Mouse (Mus musculus): ENCODE results near the gene Arhgap29. TPM values are rescaled to one million over a fixed set of nuclear protein-coding genes. Genes with fewer than 3 reads are reported as not detected.
A peak's percentile ranks its signal among the peaks of the same experiment; 100 is the strongest.

Gene Arhgap29
- total RNA-seq, 2 experiments from 2014 or later: 20.5 to 24.4 TPM

DNA sequence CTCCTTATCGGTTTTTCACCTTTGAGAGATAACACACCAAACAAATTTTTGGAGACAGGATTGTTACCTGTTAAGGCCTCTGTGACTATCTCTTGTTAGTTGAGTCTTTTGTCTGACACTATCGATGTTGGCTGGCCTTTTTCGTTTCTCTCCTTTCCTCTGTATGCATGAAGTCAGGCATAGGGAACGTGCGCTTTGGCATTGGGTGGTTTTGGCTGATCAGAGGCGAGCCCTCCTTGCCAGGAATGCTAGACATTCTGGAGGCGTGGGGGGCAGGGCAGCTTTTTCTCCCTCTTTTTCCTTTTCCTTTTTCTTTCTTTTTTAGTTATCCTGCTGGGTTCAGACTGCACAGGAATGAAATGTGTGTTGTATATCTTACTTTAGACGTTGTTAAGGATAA is 16.3 kb downstream of the Arhgap29 start:
- intact Hi-C loops (cut with DNase I): loop anchor here (10.0 kb wide), 1 partner anchor 194 kb away; no protein-coding TSS in a partner anchor
- no peak for DNase-seq (ENCODE audit: extremely low spot score in 1 of 2, low spot score in 2 of 2)
- Histone ChIP-seq H3K27ac (peak overlapping the region; percentile 80), H3K4me3 (peak overlapping the region; percentile 84)
- no peak for TF ChIP-seq CTCF (IDR thresholded peaks at IDR 0.05)

DNA sequence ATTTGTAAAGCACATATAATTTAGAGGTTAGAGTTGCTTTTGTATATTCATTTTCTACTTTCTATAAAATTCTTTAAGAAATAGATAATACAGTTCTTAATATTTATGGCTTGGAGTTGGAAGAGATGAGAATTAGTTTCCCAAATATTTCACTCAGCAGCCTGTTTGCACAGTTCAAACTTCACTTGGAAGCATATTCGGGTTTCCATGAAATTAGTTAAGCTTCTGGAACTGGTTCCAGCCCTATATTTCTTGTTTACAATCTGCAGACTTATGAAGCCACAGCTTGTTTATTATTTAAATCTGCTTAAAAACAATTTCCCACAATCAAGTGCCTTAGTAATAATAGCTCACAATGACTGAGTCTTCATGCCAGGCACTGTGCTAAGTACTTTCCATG is 17.1 kb downstream of the Arhgap29 start:
- no peak for TF ChIP-seq CTCF (IDR thresholded peaks at IDR 0.05)
- no peak for DNase-seq (ENCODE audit: extremely low spot score in 1 of 2, low spot score in 2 of 2)
- Histone ChIP-seq H3K4me3 (peak overlapping the region; percentile 84), H3K27ac (no peak overlapping the region; the same call in 1 of the 2 replicates)
- intact Hi-C loops (cut with DNase I): loop anchor here (10.0 kb wide), 1 partner anchor 195 kb away; no protein-coding TSS in a partner anchor

DNA sequence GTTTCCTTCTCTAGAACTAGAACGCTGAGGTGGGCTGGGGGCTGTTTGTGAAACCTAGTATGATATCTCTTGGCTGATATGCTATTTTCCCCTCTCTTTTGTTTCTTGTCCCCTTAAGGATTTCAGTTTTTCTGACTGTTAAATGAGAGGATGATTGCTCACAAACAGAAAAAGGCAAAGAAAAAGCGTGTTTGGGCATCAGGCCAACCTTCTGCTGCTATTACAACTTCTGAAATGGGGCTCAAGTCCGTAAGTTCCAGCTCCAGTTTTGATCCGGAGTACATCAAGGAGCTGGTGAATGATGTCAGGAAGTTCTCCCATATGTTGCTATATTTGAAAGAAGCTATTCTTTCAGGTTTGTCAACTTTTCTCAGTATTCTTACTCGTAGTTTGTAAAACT is 21.4 kb downstream of the Arhgap29 start:
- intact Hi-C loops (cut with DNase I): no loop called here
- Histone ChIP-seq H3K4me3 (no peak overlapping the region), H3K27ac (no peak overlapping the region)
- no peak for DNase-seq (ENCODE audit: extremely low spot score in 1 of 2, low spot score in 2 of 2)
- no peak for TF ChIP-seq CTCF (IDR thresholded peaks at IDR 0.05)

DNA sequence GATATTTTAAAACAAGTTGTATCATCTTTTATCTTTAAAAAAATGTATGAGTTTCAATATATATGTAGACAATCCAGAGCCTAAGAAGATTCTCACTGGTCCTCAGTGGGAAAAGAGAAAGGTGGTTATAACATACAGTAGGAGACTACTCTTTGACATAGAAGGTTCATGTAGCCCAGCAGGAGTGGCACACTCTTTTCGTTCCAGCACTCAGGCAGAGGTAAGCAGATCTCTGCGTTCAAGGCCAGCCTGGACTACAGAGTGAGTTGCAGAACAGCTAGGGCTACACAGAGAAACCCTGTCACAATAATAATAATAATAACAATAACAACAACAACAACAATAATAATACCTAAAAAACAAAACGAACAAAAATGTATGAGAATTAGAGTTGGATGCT is 23.0 kb downstream of the Arhgap29 start:
- no peak for TF ChIP-seq CTCF (IDR thresholded peaks at IDR 0.05)
- intact Hi-C loops (cut with DNase I): no loop called here
- H3K27ac ChIP-seq: no peak overlapping the region
- DNase-seq (ENCODE audit: extremely low spot score in 1 of 2, low spot score in 2 of 2): no peak
- no peak overlapping the region for H3K4me3 ChIP-seq

DNA sequence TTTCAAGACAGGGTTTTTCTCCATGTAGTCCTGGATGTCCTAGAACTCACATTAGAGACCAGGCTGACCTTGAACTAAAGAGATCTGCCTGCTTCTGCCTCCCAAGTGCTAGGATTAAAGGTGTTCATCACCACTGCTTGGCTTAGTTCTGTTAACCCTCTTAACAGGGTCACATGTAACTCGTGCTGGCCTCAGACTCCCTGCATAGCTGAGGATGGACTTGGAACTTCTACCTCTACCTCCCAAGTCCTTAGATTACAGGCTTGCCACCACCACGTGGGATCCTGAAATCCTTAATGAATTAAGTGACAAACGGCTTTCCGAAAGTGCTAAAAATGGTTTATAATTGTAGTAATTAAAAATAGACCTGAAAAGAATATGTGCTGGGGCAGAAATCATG is 29.0 kb downstream of the Arhgap29 start:
- no peak overlapping the region for H3K4me3 ChIP-seq
- H3K27ac ChIP-seq: no peak overlapping the region
- TF ChIP-seq CTCF (IDR thresholded peaks at IDR 0.05): no peak
- intact Hi-C loops (cut with DNase I): no loop called here
- no peak for DNase-seq (ENCODE audit: extremely low spot score in 1 of 2, low spot score in 2 of 2)

DNA sequence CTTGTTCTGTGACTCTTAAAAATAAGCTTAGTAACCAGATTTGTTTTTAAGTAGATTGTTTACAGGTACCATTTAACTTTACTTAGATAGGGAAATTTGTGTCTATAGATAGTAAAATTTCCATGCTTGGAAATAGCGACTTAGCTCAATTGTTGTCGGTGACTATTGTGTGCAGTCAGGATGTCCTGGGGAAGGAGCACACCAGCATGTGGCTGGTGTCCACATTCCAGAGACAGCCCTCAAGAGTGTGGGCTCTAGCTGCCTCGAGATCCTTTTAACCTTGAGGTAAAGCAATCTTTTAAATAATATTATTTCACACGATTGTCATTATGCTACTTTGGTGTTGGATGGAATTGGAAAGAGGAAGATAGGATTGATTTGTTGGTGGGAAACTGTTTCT is 30.1 kb downstream of the Arhgap29 start:
- intact Hi-C loops (cut with DNase I): no loop called here
- H3K27ac ChIP-seq: no peak overlapping the region
- no peak for DNase-seq (ENCODE audit: extremely low spot score in 1 of 2, low spot score in 2 of 2)
- no peak overlapping the region for H3K4me3 ChIP-seq
- no peak for TF ChIP-seq CTCF (IDR thresholded peaks at IDR 0.05)

DNA sequence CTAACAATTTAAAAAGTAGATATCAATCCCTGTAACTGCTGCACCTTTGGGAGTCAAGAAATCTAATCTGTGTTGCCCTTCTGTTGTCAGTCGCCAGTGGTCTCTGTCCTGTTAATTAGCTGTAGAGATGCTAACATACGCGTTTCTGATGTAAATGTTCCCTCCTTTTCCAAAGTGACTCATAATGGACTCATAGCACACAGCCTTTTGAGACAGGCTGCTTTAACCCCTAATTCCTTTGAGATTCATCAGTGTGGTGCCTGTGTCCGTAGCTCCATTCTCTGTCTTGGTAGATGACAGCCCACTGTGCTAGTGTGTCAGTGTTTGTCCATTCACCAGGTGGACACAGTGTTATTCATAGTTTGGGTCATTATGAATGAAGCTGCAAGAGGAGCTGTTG is 42.8 kb downstream of the Arhgap29 start:
- H3K27ac ChIP-seq: no peak overlapping the region
- DNase-seq (ENCODE audit: extremely low spot score in 1 of 2, low spot score in 2 of 2): no peak
- no peak for TF ChIP-seq CTCF (IDR thresholded peaks at IDR 0.05)
- intact Hi-C loops (cut with DNase I): no loop called here
- no peak overlapping the region for H3K4me3 ChIP-seq

DNA sequence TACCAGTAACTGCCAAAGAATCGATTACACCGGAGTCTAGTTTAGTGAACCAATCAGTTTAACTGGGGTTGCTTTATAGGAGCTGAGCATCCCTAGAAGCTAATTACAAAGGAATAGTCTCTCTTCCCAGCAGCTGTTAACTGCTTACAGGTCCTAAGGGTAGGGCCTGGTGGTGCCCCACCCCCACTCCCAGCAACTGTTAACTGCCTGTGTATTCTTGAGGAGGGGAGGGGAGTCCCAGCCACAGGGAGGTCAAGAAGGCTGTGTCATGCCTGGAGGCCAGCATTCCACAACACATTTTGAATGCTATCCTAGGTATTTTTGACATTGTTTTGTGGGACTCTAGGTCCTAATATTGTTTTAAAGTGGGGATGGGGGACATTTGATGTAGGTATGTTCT is 47.6 kb downstream of the Arhgap29 start:
- Histone ChIP-seq H3K4me3 (no peak overlapping the region), H3K27ac (no peak overlapping the region)
- DNase-seq (ENCODE audit: extremely low spot score in 1 of 2, low spot score in 2 of 2): no peak
- intact Hi-C loops (cut with DNase I): no loop called here
- TF ChIP-seq CTCF (IDR thresholded peaks at IDR 0.05): no peak

DNA sequence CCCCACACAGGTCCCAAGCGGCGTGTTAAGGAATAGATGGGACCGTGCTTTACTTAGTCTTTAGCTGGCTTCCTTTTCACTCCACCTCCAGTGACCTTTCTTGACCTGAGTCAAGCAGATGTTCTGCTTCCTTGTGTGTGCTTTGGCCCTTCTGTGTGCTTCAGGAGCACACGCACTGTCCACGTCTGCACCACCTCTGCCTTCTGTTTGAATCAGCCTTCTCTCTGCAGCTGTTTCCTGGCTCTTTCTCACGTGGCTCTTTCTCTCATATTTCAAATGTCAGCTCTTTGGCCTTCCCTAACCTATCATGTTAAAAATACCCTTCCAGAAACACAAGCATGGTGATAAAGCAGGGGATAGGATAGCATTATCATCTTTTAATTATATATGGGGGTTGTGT is 49.2 kb downstream of the Arhgap29 start:
- no peak for TF ChIP-seq CTCF (IDR thresholded peaks at IDR 0.05)

DNA sequence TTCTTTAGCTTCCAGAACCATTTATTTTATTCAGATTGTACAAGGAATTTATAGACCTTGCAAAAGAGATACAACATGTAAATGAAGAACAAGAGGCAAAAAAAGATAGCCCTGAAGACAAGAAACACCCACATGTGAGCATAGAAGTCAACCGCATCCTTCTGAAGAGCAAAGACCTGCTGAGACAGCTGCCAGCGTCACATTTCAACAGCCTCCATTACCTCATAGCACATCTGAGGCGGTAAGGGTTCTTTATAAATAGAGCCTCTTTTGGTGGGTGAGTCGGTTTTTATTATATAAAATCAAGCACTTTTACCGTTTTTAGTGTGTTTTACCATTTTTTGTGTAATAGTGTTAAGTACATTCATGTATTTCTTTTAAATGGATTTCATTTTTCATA is 57.5 kb downstream of the Arhgap29 start:
- no peak overlapping the region for H3K27ac ChIP-seq
- DNase-seq (ENCODE audit: extremely low spot score in 1 of 2, low spot score in 2 of 2): no peak
- intact Hi-C loops (cut with DNase I): no loop called here
- no peak overlapping the region for H3K4me3 ChIP-seq
- TF ChIP-seq CTCF (IDR thresholded peaks at IDR 0.05): no peak

More for the DNA sequence above, 49.2 kb downstream of the Arhgap29 start:
- no peak overlapping the region for H3K27ac ChIP-seq
- DNase-seq (ENCODE audit: extremely low spot score in 1 of 2, low spot score in 2 of 2): no peak
- no peak overlapping the region for H3K4me3 ChIP-seq
- intact Hi-C loops (cut with DNase I): no loop called here

DNA sequence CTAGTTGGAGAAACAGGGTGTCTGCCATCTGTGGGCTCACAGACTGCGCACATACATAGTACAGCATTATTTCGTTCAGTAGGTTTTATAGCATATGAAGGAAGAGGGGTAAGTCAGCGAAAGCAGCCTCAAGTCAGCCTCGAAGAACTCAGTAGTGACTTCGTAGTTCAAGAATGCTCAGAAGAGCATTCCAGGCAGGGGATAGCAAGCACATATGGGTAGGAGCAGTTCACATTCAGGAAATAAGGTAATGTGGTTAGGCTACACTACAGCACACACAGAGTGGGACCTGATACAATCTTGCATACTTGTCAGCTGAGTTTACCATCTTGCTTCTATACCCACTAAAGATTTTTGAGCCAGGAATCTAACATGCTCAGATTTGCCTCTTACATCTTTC is 58.0 kb downstream of the Arhgap29 start:
- intact Hi-C loops (cut with DNase I): no loop called here
- no peak overlapping the region for H3K4me3 ChIP-seq
- no peak overlapping the region for H3K27ac ChIP-seq
- TF ChIP-seq CTCF (IDR thresholded peaks at IDR 0.05): no peak
- no peak for DNase-seq (ENCODE audit: extremely low spot score in 1 of 2, low spot score in 2 of 2)

DNA sequence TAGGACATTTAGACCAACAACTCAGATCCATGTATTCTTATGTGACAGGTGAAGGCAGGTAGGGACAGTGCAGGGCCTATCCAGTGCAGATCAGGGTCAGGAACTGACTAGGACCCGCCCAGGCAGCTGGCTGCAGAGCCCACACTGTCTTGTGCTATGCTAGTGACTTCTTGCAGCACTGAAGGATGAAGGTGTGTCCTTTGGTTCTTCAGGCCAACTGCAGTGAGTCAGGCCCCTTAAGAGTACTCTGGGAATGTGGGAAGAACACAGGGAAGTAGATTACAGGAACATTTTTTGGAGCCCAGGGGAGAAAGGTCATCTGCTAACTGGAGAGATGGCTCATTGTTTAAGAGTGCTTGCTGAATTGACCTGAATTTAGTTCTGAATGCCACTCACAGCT is 60.1 kb downstream of the Arhgap29 start:
- no peak for TF ChIP-seq CTCF (IDR thresholded peaks at IDR 0.05)
- Histone ChIP-seq H3K4me3 (no peak overlapping the region), H3K27ac (no peak overlapping the region)
- intact Hi-C loops (cut with DNase I): no loop called here
- DNase-seq (ENCODE audit: extremely low spot score in 1 of 2, low spot score in 2 of 2): no peak

DNA sequence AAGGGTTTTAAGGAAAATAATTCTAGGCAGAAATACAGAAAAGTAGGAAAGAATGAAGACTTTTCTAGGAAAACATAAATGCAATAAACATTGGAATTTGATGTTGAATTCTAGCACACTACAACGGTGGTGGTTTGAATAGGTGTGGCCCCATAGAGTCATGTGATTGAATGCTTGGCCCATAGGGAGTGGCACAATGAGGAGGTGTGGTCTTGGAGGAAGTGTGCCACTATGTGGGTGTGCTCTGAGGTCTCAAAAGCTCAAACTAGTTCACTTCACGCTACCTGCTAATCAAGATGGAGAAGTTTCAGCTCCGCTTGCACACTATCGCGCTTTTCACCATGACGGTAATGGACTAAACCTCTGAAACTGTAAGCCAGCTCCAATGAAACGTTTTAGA is 66.1 kb downstream of the Arhgap29 start:
- Histone ChIP-seq H3K4me3 (no peak overlapping the region), H3K27ac (no peak overlapping the region)
- no peak for TF ChIP-seq CTCF (IDR thresholded peaks at IDR 0.05)
- intact Hi-C loops (cut with DNase I): no loop called here
- DNase-seq (ENCODE audit: extremely low spot score in 1 of 2, low spot score in 2 of 2): no peak

DNA sequence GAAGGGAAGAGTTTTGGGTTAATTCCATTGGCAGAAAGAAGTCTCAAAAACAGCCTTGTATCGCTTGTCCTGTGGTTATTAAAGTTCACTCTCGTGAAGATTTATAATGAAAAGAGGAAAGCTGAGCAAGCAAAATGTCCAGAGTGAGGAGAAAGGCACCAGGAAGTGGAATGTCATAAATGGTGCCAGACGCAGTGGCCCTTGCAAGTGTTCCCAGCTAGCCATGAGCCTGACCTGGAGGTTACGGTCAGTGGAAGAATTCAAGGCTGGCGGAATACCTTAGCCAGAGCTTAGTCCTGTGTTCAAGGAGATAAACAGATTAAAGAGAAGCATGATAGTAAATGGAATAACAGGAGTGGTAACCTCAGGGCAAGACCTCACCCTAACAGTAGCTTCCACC is 66.8 kb downstream of the Arhgap29 start:
- H3K4me3 ChIP-seq: no peak overlapping the region
- DNase-seq (ENCODE audit: extremely low spot score in 1 of 2, low spot score in 2 of 2): no peak
- TF ChIP-seq CTCF (IDR thresholded peaks at IDR 0.05): no peak
- no peak overlapping the region for H3K27ac ChIP-seq
- intact Hi-C loops (cut with DNase I): no loop called here

Data from left cerebral cortex, adult 2 months (tissue).